7 mouse cellular contexts compared by ENCODE assay signal in genomic region chr5:30887858-30888336, GRCm38 (mm10). TPM values are rescaled to one million over a fixed set of nuclear protein-coding genes. Genes with fewer than 3 reads are reported as not detected.
A peak's percentile ranks its signal among the peaks of the same experiment; 100 is the strongest.
DNase-seq lines count a peak whose midpoint lies in the region; ATAC-seq lines count a peak whose summit lies in the region.

No protein-coding gene starts in this region.

- peak overlapping the region; percentile 66 for H3K4me3 ChIP-seq in intestine, embryonic 15.5 days (replicated peaks)
- H3K4me3 ChIP-seq in midbrain, embryonic 10.5 days, result peak overlapping the region; percentile 73

- peak overlapping the region; percentile 95 for H3K27ac ChIP-seq in intestine, embryonic 15.5 days
- peak overlapping the region; percentile 94 for H3K27ac ChIP-seq in midbrain, embryonic 10.5 days (replicated peaks)

- H3K9me3 ChIP-seq in intestine, embryonic 15.5 days, result no peaks in the 10 kb centered on the region
- no peaks in the 10 kb centered on the region for H3K9me3 ChIP-seq in midbrain, embryonic 10.5 days (replicated peaks)

- peaks cover 13% of the 10 kb centered on the region for H3K36me3 ChIP-seq in intestine, embryonic 15.5 days
- peaks cover 27% of the 10 kb centered on the region for H3K36me3 ChIP-seq in midbrain, embryonic 10.5 days

- no peaks in the 10 kb centered on the region for H3K27me3 ChIP-seq in intestine, embryonic 15.5 days (replicated peaks)
- H3K27me3 ChIP-seq in midbrain, embryonic 10.5 days (ENCODE audit: low read depth, poor library complexity, severe bottlenecking), result no peaks in the 10 kb centered on the region

- DNase-seq in adrenal gland, adult 2 months, result peak; percentile 93
- peak; percentile 96 for DNase-seq in embryo, embryonic 11.5 days (ENCODE audit: low read depth, low spot score)
- DNase-seq in gastrocnemius, postnatal 36 days, result peak; percentile 82 to 90
- DNase-seq in left cerebral cortex, postnatal 25 days (ENCODE audit: low spot score in 2 of 2), result peak; percentile 94 to 98
- DNase-seq in midbrain, embryonic 10.5 days (ENCODE audit: low spot score), result peak; percentile 95
- peak; percentile 98 for DNase-seq in skeletal muscle tissue, adult 2 months (ENCODE audit: low read depth, low spot score)

- WGBS in intestine, embryonic 15.5 days, result under 1% methylated on average over 28 of the region's 28 CpGs
- under 1% methylated on average over 28 of the region's 28 CpGs for WGBS in midbrain, embryonic 10.5 days

- H3K4me2 ChIP-seq in intestine, embryonic 15.5 days (replicated peaks), result peak overlapping the region; percentile 82

- peak overlapping the region; percentile 78 for H3K9ac ChIP-seq in intestine, embryonic 15.5 days

- H3K4me1 ChIP-seq in intestine, embryonic 15.5 days (replicated peaks), result peaks cover 14% of the 10 kb centered on the region
- peaks cover 30% of the 10 kb centered on the region for H3K4me1 ChIP-seq in midbrain, embryonic 10.5 days

- ATAC-seq in intestine, embryonic 15.5 days, result peak; percentile 88

- intact Hi-C loops in gastrocnemius, postnatal 36 days (cut with DNase I), result loop anchor here (2.0 kb wide), 1 partner anchor 19 kb away; the partner anchor contains the start of gene Ost4
- intact Hi-C loops in left cerebral cortex, postnatal 25 days (cut with DNase I), result loop anchor here (1.0 kb wide), 1 partner anchor 19 kb away; the partner anchor contains the start of gene Ost4

RNA-seq across cellular contexts. Expression of gene Agbl5, which starts 0.6 kb away (rescaled TPM):
- 1 to 10 TPM; 7.6 to 9.2 TPM for total RNA-seq in adrenal gland, adult 2 months (2021)
- polyA plus RNA-seq in adrenal gland, adult 2 months (2012; rRNA removed), result 25.3 and 27.5 TPM in 2 replicates
- 1 to 10 TPM; 1.6 to 3.0 TPM for total RNA-seq in gastrocnemius, postnatal 36 days (2021)
- polyA plus RNA-seq in intestine, embryonic 15.5 days (2015; fragmentation: Nextera tagmentation; extraction: Ambion mirVana), result 13.9 and 16.4 TPM in 2 replicates
- 10 to 100 TPM; 14.3 to 17.8 TPM for total RNA-seq in left cerebral cortex, postnatal 25 days (2021)
- 17.4 and 20.1 TPM in 2 replicates for polyA plus RNA-seq in midbrain, embryonic 10.5 days (2016; fragmentation: Nextera tagmentation; extraction: Ambion mirVana)

RNA-seq across cellular contexts. Expression of gene Ost4, which starts 19.7 kb away (rescaled TPM):
- 100 to 1,000 TPM; 256 to 264 TPM for total RNA-seq in adrenal gland, adult 2 months (2021)
- 120 and 143 TPM in 2 replicates for polyA plus RNA-seq in adrenal gland, adult 2 months (2012; rRNA removed)
- 10 to 100 TPM; 94.1 to 99.6 TPM for total RNA-seq in gastrocnemius, postnatal 36 days (2021)
- polyA plus RNA-seq in intestine, embryonic 15.5 days (2015; fragmentation: Nextera tagmentation; extraction: Ambion mirVana), result 449 and 476 TPM in 2 replicates
- 100 to 1,000 TPM in 1 of 2 experiments, 10 to 100 TPM in 1; 98.1 to 103 TPM for total RNA-seq in left cerebral cortex, postnatal 25 days (2021)
- 380 and 415 TPM in 2 replicates for polyA plus RNA-seq in midbrain, embryonic 10.5 days (2016; fragmentation: Nextera tagmentation; extraction: Ambion mirVana)

RNA-seq across cellular contexts. Expression of gene Tmem214, which starts 20.1 kb away (rescaled TPM):
- total RNA-seq in adrenal gland, adult 2 months (2021), result 10 to 100 TPM; 51.9 to 62.2 TPM
- 87.6 and 96.9 TPM in 2 replicates for polyA plus RNA-seq in adrenal gland, adult 2 months (2012; rRNA removed)
- 10 to 100 TPM; 25.0 to 31.5 TPM for total RNA-seq in gastrocnemius, postnatal 36 days (2021)
- 72.3 and 76.3 TPM in 2 replicates for polyA plus RNA-seq in intestine, embryonic 15.5 days (2015; fragmentation: Nextera tagmentation; extraction: Ambion mirVana)
- total RNA-seq in left cerebral cortex, postnatal 25 days (2021), result 10 to 100 TPM; 65.5 to 71.3 TPM
- polyA plus RNA-seq in midbrain, embryonic 10.5 days (2016; fragmentation: Nextera tagmentation; extraction: Ambion mirVana), result 63.3 and 63.6 TPM in 2 replicates

RNA-seq across cellular contexts. Expression of gene Emilin1, which starts 25.3 kb away (rescaled TPM):
- total RNA-seq in adrenal gland, adult 2 months (2021), result 10 to 100 TPM; 40.3 to 62.0 TPM
- polyA plus RNA-seq in adrenal gland, adult 2 months (2012; rRNA removed), result 64.1 and 75.1 TPM in 2 replicates
- total RNA-seq in gastrocnemius, postnatal 36 days (2021), result 1 to 10 TPM; 4.8 to 7.0 TPM
- 183 and 190 TPM in 2 replicates for polyA plus RNA-seq in intestine, embryonic 15.5 days (2015; fragmentation: Nextera tagmentation; extraction: Ambion mirVana)
- total RNA-seq in left cerebral cortex, postnatal 25 days (2021), result 1 to 10 TPM; 2.1 to 2.3 TPM
- polyA plus RNA-seq in midbrain, embryonic 10.5 days (2016; fragmentation: Nextera tagmentation; extraction: Ambion mirVana), result 61.8 and 67.4 TPM in 2 replicates

RNA-seq across cellular contexts. Expression of gene Khk, which starts 33.3 kb away (rescaled TPM):
- 10 to 100 TPM; 37.2 to 44.3 TPM for total RNA-seq in adrenal gland, adult 2 months (2021)
- polyA plus RNA-seq in adrenal gland, adult 2 months (2012; rRNA removed), result 43.9 and 60.3 TPM in 2 replicates
- 10 to 100 TPM; 27.1 to 30.3 TPM for total RNA-seq in gastrocnemius, postnatal 36 days (2021)
- polyA plus RNA-seq in intestine, embryonic 15.5 days (2015; fragmentation: Nextera tagmentation; extraction: Ambion mirVana), result 23.3 and 26.9 TPM in 2 replicates
- total RNA-seq in left cerebral cortex, postnatal 25 days (2021), result 10 to 100 TPM; 15.1 to 15.9 TPM
- 7.5 and 9.7 TPM in 2 replicates for polyA plus RNA-seq in midbrain, embryonic 10.5 days (2016; fragmentation: Nextera tagmentation; extraction: Ambion mirVana)

Comparison
In these comparisons a context has a peak if more than half of its experiments do, and no peak if none do; other contexts are left out.
1. Peak in every context shown above with its lines: DNase-seq, ATAC-seq, H3K4me3 ChIP-seq and H3K27ac ChIP-seq.